Mouse (Mus musculus): ENCODE data around the gene Ranbp1.

The Ranbp1 gene

DNA sequence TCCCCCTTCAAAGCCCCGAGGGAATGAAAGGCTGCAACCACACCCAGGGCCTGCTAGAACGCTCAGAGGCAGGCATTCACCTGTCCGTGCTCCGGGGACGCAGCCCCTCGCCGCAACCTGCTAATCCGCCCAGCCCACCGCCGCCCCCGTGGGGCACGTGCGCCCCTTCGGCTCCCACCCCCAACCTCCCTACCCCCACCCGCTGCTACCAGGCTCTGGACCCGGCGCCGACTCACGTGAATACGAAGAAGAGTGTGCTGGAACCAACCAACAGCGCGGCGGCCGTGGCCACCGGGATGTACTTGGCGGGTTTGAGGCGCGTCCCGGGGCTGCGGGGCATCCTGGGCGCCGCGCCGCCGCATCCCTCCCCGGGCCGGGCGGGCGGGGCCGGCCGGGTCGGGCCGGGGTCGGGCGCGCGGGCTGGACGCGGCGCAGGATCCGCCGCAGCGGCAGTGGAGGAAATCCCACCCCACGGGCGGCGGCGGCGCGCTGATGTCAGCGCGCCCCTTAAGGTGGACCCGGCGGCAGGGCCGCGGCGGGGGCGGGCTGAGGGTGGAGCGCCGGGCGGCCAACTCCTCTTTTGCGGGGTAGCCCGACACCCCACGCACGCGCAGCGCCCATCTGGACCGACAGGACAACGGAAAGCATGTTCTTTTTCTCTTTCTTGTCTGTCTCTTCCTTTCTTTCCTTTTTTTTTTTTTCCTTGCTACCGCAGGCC lies 13.7 kb downstream of the Ranbp1 start, which contains the start of gene Zdhhc8:
Gene Zdhhc8 (minus strand): TSS at position 466 of the 718 bp plus-strand sequence.
- peak; percentile 57 for DNase-seq (ENCODE audit: low read depth, low spot score)

- no peak for DNase-seq (ENCODE audit: low read depth, low spot score)
These were observed 14.4 kb downstream of the Ranbp1 start for GRCm38 (mm10) chr16:18233919-18234670.

DNA sequence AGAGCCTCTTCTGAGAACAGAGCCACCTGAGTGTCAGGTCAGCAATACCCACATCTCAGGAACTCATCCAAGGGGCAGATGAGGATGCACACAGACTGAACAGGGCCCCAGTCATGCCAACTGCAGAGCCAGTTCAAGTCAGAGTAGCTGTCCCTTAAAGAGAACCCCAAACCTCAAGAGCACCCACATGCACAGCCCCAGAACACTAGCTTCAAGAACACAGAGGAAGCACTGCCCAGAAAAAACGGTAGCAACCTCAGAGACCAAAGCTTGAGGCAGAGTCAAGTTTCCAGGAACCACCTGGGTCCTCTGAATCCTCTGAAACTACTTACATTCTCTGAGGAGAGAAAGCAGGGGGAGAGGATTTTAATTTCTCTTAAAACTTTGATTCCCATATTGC lies 15.1 kb downstream of the Ranbp1 start:
- no peak for DNase-seq (ENCODE audit: low read depth, low spot score)

- no peak for DNase-seq (ENCODE audit: low read depth, low spot score)
These were observed 17.1 kb downstream of the Ranbp1 start for GRCm38 (mm10) chr16:18231451-18231850.

- no peak for DNase-seq (ENCODE audit: low read depth, low spot score)
These were observed 17.5 kb downstream of the Ranbp1 start for GRCm38 (mm10) chr16:18231047-18231446.

- no peak for DNase-seq (ENCODE audit: low read depth, low spot score)
These were observed 17.9 kb downstream of the Ranbp1 start for GRCm38 (mm10) chr16:18230617-18231016.

DNA sequence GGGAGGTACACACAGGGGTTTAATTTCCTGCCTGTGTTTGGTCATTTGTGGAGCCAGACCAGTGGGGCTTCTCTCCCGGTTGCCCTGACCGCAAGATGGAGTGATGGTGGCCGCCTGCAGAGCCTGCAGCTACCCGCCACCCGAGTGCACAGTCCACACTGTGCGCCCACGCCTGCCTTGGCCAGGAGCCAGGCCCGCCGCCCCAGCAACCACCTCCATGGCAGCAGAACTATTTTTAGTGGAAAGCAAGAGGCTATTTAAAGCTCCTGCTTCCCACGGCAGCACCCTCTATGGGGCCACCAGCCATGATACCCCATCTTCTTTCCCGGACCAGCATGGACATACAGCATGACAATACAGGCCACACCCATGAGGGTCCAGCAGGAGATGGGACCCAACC lies 18.9 kb downstream of the Ranbp1 start:
- DNase-seq (ENCODE audit: low read depth, low spot score) = no peak

DNA sequence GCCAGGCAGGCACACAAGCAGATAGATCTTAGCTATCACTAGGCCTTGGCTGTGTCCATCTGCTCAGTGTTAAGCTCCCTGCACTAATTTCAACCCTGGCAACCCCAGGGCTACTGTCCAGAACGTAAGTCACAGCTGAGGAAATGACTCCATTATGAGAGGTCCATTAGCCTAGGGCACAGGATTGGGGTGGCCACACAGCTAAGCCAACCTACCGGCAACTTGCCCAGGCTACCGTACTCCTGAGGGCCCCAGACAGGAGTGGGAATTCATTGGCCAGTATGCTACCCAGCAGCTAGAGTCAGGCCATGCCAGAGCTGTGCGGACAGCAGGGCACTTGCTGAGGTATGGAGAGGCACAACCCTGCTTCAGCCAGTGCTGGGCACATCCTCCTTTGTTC lies 19.7 kb downstream of the Ranbp1 start:
- no peak for DNase-seq (ENCODE audit: low read depth, low spot score)

DNA sequence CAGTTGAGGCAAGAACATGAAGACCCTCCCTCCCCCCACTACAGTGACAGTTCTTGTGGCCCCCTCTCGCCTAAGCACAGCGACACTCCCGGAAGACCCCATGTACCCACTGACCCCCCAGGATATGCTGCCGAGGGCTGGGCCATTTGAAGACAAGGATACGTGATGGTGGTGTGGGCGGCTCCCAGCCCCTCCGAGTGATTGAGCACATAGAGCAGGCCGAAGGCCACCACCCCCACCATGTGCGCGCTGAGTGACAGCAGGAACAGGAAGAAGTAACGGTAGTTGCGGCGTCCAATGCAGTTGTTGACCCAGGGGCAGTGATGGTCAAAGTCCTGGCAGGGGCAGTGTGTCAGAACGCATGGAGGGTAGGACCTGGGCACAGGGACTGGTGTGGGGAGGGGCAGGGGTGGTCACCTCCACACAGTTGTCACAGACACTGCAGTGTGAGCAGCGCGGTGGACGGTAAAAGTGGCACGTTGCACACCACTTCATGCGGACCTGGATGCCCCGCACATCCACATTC lies 20.6 kb downstream of the Ranbp1 start:
- DNase-seq (ENCODE audit: low read depth, low spot score) = no peak

DNA sequence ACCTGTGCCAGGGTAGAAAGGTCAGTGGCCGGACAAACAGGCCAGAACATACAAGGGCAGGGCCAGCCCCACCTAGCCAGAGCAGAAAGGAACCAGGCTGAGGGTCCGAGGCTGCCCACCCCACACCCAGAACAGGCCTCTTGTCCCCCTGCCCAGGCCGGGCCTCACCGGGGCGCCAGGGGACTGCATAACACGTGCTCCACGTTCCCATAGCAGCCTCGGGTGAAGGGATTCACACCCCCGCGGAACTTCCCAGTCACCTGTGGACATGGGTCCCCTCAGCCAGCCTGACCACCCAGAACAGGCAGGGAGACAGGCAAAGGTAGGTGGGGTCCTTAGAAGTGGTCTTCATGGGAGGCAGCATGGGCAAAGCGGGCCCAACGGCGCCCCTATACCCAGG lies 21.3 kb downstream of the Ranbp1 start:
- DNase-seq (ENCODE audit: low read depth, low spot score) = no peak

DNA sequence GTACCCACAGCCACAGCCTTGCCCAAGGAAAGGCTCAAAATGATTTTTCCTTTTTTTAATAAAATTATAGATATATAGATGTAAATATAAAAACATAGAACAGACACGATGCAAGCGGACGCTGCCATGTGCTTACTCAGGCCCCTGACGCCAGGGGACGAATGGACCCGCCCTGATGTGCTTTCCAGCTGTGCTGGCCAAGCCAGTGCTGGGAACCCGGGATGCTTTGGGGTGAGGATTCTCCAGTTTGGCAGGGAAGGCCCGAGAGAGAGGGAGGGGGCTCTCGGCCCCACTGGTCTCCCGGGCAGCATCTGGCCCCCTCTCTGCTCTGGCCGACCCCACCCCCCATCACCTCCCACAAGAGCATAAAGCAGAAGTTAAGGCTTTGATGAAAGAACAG lies 26.3 kb downstream of the Ranbp1 start:
- DNase-seq (ENCODE audit: low read depth, low spot score) = no peak

DNA sequence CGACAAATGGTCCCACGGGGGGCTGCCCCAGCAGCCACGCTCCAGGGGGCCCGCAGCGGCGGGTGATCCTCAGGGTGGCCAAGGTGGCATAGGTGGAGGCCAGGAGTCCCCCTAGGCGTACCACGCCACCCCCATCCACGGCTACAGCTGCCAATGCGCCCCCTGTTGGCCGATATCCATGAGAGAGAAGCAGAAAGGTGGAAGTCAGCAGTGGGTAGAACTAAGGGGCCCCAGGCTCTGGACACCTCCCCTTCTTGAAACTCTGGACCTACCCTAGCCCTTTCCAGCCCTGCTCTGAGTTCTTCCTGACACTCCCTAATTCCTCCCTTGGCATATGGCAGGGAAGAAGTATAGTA lies 27.0 kb downstream of the Ranbp1 start:
- no peak for DNase-seq (ENCODE audit: low read depth, low spot score)

DNA sequence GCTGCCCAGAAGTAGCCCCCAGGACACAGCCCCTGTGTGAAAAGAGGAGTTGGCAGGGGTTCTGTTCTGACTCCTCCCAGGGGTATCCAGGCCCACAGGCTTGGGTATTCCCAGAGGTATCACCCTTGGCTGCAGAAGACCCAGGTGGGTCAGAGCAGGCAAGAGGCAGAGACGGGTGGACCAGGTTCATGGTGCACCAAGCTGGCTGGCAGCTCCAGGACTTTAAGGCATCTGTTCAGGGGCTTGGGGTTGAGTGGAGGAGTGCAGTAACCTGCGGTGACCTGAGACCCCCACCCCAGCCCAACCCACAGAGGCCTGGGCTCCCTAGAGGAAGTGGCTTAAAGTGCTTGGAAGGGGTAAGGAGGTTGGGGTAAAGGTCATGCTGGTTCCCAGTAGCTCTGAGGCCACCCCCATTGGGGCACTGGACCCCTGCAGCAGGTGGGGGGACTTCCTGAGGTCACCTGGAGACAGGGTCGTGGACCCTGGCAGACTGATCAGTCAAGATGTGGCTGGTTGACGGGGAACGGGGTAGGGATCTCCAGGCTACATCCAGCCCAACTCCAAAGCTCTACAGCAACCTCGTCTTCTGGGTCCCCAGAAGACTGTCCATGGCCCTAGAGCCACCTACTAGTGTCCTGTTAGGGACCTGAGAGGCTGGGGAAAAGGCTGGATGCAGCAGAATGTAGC lies 27.5 kb downstream of the Ranbp1 start:
- DNase-seq (ENCODE audit: low read depth, low spot score) = no peak

GRCm38 (mm10) chr16:18220001-18220400 lies 28.5 kb downstream of the Ranbp1 start:
- DNase-seq (ENCODE audit: low read depth, low spot score) = no peak

GRCm38 (mm10) chr16:18218580-18218996 lies 29.9 kb downstream of the Ranbp1 start:
- DNase-seq (ENCODE audit: low read depth, low spot score) = no peak

DNA sequence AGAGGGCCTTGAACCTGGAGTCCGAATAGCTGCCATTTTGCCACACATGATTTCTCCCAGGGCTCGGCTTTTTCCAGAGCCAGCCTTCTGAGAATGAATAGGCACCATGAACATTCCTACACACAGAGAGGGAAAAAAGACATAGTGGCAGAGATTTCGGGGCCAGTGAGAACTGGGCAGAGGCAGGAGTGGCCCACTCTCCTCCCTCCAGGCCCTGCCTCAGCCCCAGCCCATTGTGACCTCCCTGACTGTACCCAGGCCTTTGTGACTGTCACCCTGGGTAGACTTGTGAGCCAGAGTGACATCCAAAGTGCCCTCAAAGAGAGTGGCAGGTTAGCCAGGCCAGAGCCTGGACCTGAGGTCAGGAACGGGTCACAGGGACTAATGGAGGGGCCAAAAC lies 31.0 kb downstream of the Ranbp1 start, which contains the start of gene Ccdc188:
Gene Ccdc188 (plus strand): TSS at position 301 of the 400 bp plus-strand sequence.
- DNase-seq (ENCODE audit: low read depth, low spot score) = no peak

DNA sequence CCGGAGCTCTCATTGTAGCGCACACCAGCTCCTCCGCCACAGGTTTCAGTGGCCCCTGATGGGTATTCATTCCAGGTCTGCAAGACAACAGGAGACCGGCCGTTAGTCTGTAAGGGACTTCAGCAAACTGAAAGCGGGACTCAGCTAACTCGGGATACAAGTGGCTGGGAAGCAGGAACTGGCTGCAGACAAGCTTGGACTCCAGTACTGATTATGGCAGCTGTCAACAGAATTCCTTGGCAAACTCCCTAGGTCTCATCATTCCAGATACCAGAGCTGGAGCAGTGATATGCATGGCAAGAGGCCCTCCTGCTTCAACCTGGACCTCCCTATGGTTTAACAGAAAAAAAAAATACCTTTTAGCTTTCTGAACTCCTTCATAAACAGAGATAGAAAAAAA lies 33.7 kb downstream of the Ranbp1 start:
- no peak for DNase-seq (ENCODE audit: low read depth, low spot score)

DNA sequence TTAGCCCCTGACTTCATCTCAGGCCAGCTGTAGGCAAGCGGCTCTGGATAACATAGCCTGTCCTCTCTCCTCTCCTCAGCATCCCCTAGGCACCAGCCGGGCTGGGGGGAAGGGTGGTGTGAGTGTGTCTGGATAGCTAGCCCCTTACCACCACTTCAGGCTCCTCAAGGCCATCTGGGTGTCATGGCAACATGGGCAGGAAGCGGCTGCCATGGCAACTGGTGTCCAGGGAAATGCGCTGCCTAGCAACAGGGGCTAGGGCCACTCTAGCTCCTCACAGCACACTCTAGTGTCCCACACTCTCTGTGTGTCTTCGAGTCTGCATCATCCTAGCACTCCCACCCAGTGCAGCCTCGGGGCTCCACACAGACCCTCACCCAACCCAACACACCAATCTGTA lies 34.8 kb downstream of the Ranbp1 start:
- peak; percentile 66 for DNase-seq (ENCODE audit: low read depth, low spot score)

DNA sequence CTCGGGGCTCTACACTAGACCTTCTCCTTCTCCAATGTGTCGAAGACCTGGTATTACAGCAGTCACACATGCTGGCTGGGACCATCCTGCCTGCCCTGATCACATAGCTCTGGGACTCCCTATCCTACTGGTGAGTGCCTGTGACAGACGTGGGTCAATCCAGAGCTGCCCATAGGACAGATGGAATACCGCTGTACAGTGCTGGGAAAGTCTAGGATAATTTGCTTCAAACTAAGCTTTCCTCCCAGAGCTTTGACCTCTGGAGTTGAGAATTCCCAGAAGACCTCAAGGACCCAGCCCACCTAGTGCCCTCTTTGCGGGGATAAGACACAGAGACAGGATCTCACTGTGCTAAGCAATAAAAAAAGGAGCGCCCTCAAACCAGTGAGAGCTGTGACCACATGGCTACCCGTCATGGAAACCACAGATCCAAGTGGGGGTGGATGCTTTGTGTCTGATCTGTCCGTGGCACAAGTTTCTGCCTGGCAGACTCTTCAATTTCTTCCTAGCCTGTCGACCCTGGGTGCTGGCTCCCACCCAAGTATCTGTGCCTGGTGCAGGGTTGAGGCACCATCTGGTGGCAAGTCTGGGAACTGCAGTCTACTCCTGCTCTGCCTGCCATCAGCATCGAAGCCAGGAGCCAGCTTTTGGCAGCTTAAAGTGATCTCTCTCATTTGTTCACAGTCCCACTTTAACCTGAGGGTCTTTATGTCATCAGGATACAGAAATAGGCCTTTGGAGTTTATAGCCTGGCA lies 36.9 kb downstream of the Ranbp1 start:
- peak; percentile 80 for DNase-seq (ENCODE audit: low read depth, low spot score)

GRCm38 (mm10) chr16:18210701-18211416 lies 37.7 kb downstream of the Ranbp1 start:
- no peak for DNase-seq (ENCODE audit: low read depth, low spot score)

Data from embryo, embryonic 11.5 days (tissue).